Mouse (Mus musculus): ENCODE measurements around the gene Tuba1c. TPM values are rescaled to one million over a fixed set of nuclear protein-coding genes. Genes with fewer than 3 reads are reported as not detected.
"Not testable (repeated sequence)": the region's sequence is repeated elsewhere in the genome, so short reads cannot be mapped to it uniquely, and the experiment has no call there.

Gene Tuba1c
- polyA plus RNA-seq, 1 experiment from 2014 or later = 244 TPM

GRCm38 (mm10) chr15:99035431-99035830 is 5.7 kb downstream of the Tuba1c start:
- no peak overlapping the region for H3K27ac ChIP-seq
- peaks cover 46% of the 10 kb centered on the region for H3K4me1 ChIP-seq
- H3K9ac ChIP-seq = no peak overlapping the region
- ATAC-seq = no peak
- H3K4me2 ChIP-seq = no peak overlapping the region
- WGBS (ENCODE audit: insufficient replicate concordance) = 85% methylated on average over 4 of the region's 4 CpGs
- no peaks in the 10 kb centered on the region for H3K27me3 ChIP-seq (replicated peaks)
- H3K9me3 ChIP-seq (replicated peaks) = no peaks in the 10 kb centered on the region
- peaks cover 62% of the 10 kb centered on the region for H3K36me3 ChIP-seq
- H3K4me3 ChIP-seq = no peak overlapping the region

- Histone ChIP-seq H3K4me1 (peaks cover 52% of the 10 kb centered on the region), H3K4me3 (no peak overlapping the region), H3K27ac (no peak overlapping the region), H3K9ac (no peak overlapping the region), H3K4me2 (no peak overlapping the region), H3K36me3 (peaks cover 62% of the 10 kb centered on the region), H3K27me3 (replicated peaks) (peaks cover 2% of the 10 kb centered on the region; the same call in 1 of the 2 replicates), H3K9me3 (replicated peaks) (no peaks in the 10 kb centered on the region)
- 92% methylated on average over 8 of the region's 8 CpGs for WGBS (ENCODE audit: insufficient replicate concordance)
- ATAC-seq = no peak
Observed at GRCm38 (mm10) chr15:99036249-99036905, 6.7 kb downstream of the Tuba1c start.

- Histone ChIP-seq H3K9me3 (replicated peaks) (no peaks in the 10 kb centered on the region), H3K27ac (no peak overlapping the region), H3K36me3 (peaks cover 51% of the 10 kb centered on the region), H3K27me3 (replicated peaks) (peaks cover 19% of the 10 kb centered on the region), H3K4me3 (no peak overlapping the region), H3K4me1 (peaks cover 35% of the 10 kb centered on the region), H3K4me2 (no peak overlapping the region), H3K9ac (no peak overlapping the region)
- ATAC-seq = no peak
- 80% methylated on average over 1 of the region's 1 CpGs for WGBS (ENCODE audit: insufficient replicate concordance)
Observed at GRCm38 (mm10) chr15:99038025-99038424, 8.3 kb downstream of the Tuba1c start.

GRCm38 (mm10) chr15:99038797-99039196 is 9.1 kb downstream of the Tuba1c start:
- H3K4me3 ChIP-seq = no peak overlapping the region
- no peak overlapping the region for H3K27ac ChIP-seq
- no peaks in the 10 kb centered on the region for H3K9me3 ChIP-seq (replicated peaks)
- 81% methylated on average over 5 of the region's 5 CpGs for WGBS (ENCODE audit: insufficient replicate concordance)
- peaks cover 22% of the 10 kb centered on the region for H3K27me3 ChIP-seq (replicated peaks)
- ATAC-seq = no peak
- no peak overlapping the region for H3K9ac ChIP-seq
- peaks cover 43% of the 10 kb centered on the region for H3K36me3 ChIP-seq
- H3K4me2 ChIP-seq = no peak overlapping the region
- peaks cover 27% of the 10 kb centered on the region for H3K4me1 ChIP-seq

- no peak for ATAC-seq
- 71% methylated on average over 4 of the region's 4 CpGs for WGBS (ENCODE audit: insufficient replicate concordance)
- no peak overlapping the region for H3K9ac ChIP-seq
Observed at GRCm38 (mm10) chr15:99039306-99039705, 9.6 kb downstream of the Tuba1c start.

GRCm38 (mm10) chr15:99039996-99040919 is 10.6 kb downstream of the Tuba1c start:
- Histone ChIP-seq H3K4me1 (peaks cover 19% of the 10 kb centered on the region), H3K4me3 (no peak overlapping the region), H3K9ac (no peak overlapping the region), H3K4me2 (no peak overlapping the region), H3K27ac (no peak overlapping the region), H3K9me3 (replicated peaks) (no peaks in the 10 kb centered on the region), H3K36me3 (peaks cover 31% of the 10 kb centered on the region), H3K27me3 (replicated peaks) (peaks cover 22% of the 10 kb centered on the region)
- no peak for ATAC-seq
- WGBS (ENCODE audit: insufficient replicate concordance) = 44% methylated on average over 26 of the region's 26 CpGs

More at GRCm38 (mm10) chr15:99039306-99039705, 9.6 kb downstream of the Tuba1c start:
- no peak overlapping the region for H3K4me2 ChIP-seq
- H3K27ac ChIP-seq = no peak overlapping the region
- H3K4me1 ChIP-seq = peaks cover 26% of the 10 kb centered on the region
- peaks cover 22% of the 10 kb centered on the region for H3K27me3 ChIP-seq (replicated peaks)
- no peaks in the 10 kb centered on the region for H3K9me3 ChIP-seq (replicated peaks)
- H3K4me3 ChIP-seq = no peak overlapping the region
- H3K36me3 ChIP-seq = peaks cover 41% of the 10 kb centered on the region

GRCm38 (mm10) chr15:99040920-99041856 is 11.5 kb downstream of the Tuba1c start:
- Histone ChIP-seq H3K9ac (no peak overlapping the region), H3K4me2 (no peak overlapping the region)

GRCm38 (mm10) chr15:99042334-99042733 is 12.6 kb downstream of the Tuba1c start:
- Histone ChIP-seq H3K4me1 (peaks cover 14% of the 10 kb centered on the region), H3K27me3 (replicated peaks) (peaks cover 30% of the 10 kb centered on the region), H3K4me2 (no peak overlapping the region), H3K4me3 (no peak overlapping the region), H3K9me3 (replicated peaks) (no peaks in the 10 kb centered on the region), H3K27ac (no peak overlapping the region), H3K9ac (no peak overlapping the region), H3K36me3 (peaks cover 14% of the 10 kb centered on the region)
- peak; percentile 43; the same call in 1 of the 2 replicates for ATAC-seq
- 73% methylated on average over 5 of the region's 5 CpGs for WGBS (ENCODE audit: insufficient replicate concordance)

More at GRCm38 (mm10) chr15:99040920-99041856, 11.5 kb downstream of the Tuba1c start:
- no peaks in the 10 kb centered on the region for H3K9me3 ChIP-seq (replicated peaks)
- ATAC-seq = no peak
- no peak overlapping the region for H3K27ac ChIP-seq
- peaks cover 22% of the 10 kb centered on the region for H3K36me3 ChIP-seq
- no peak overlapping the region for H3K4me3 ChIP-seq
- WGBS (ENCODE audit: insufficient replicate concordance) = 63% methylated on average over 21 of the region's 21 CpGs
- peaks cover 14% of the 10 kb centered on the region for H3K4me1 ChIP-seq
- H3K27me3 ChIP-seq (replicated peaks) = peaks cover 22% of the 10 kb centered on the region

- WGBS (ENCODE audit: insufficient replicate concordance) = 49% methylated on average over 3 of the region's 3 CpGs
- H3K27ac ChIP-seq = no peak overlapping the region
- ATAC-seq = no peak
Observed at GRCm38 (mm10) chr15:99044854-99045253, 15.2 kb downstream of the Tuba1c start.

GRCm38 (mm10) chr15:99045734-99046133 is 16.0 kb downstream of the Tuba1c start:
- H3K4me1 ChIP-seq; H3K4me3 ChIP-seq; H3K36me3 ChIP-seq; H3K27ac ChIP-seq; ATAC-seq; H3K4me2 ChIP-seq; H3K9ac ChIP-seq; H3K9me3 ChIP-seq (replicated peaks): not testable (repeated sequence)
- 73% methylated on average over 6 of the region's 6 CpGs for WGBS (ENCODE audit: insufficient replicate concordance)
- peaks cover 44% of the 10 kb centered on the region for H3K27me3 ChIP-seq (replicated peaks)

More at GRCm38 (mm10) chr15:99044854-99045253, 15.2 kb downstream of the Tuba1c start:
- Histone ChIP-seq H3K9me3 (replicated peaks) (no peaks in the 10 kb centered on the region), H3K4me3 (no peak overlapping the region), H3K27me3 (replicated peaks) (peaks cover 35% of the 10 kb centered on the region), H3K36me3 (no peaks in the 10 kb centered on the region), H3K4me1 (peaks cover 14% of the 10 kb centered on the region), H3K9ac (no peak overlapping the region), H3K4me2 (no peak overlapping the region)

GRCm38 (mm10) chr15:99049473-99050253 is 20.0 kb downstream of the Tuba1c start:
- Histone ChIP-seq H3K36me3 (no peaks in the 10 kb centered on the region), H3K27ac (no peak overlapping the region), H3K4me2 (no peak overlapping the region), H3K27me3 (replicated peaks) (peaks cover 61% of the 10 kb centered on the region), H3K4me1 (no peaks in the 10 kb centered on the region), H3K9ac (no peak overlapping the region), H3K9me3 (replicated peaks) (no peaks in the 10 kb centered on the region), H3K4me3 (no peak overlapping the region)
- WGBS (ENCODE audit: insufficient replicate concordance) = 30% methylated on average over 13 of the region's 13 CpGs
- ATAC-seq = no peak
